Mouse (Mus musculus): ENCODE data around the gene C77080.

GRCm38 (mm10) chr4:129303816-129304215, 42.6 kb upstream of the C77080 start:
- TF ChIP-seq GATA1 (IDR thresholded peaks at IDR 0.05; ENCODE audit: borderline replicate concordance, low read length), result no peak
- no peak for TF ChIP-seq FLI1 (IDR thresholded peaks at IDR 0.05; ENCODE audit: low read length)

Data from megakaryocyte, embryonic 14.5 days (primary cell).